Mouse (Mus musculus) erythroid progenitor cell, adult 5-6 weeks (primary cell): ENCODE measurements around the gene Ifna5. TPM values are rescaled to one million over a fixed set of nuclear protein-coding genes. Genes with fewer than 3 reads are reported as not detected.
A peak's percentile ranks its signal among the peaks of the same experiment; 100 is the strongest.

Source experiments
- ATAC-seq: replicated peaks from 2 replicates; pipeline ENCODE4 v1.8.0; 2016; ENCODE audit warnings: moderate number of reproducible peaks, mild to moderate bottlenecking, moderate TSS enrichment, inconsistent platforms; ENCODE audit not compliant: poor library complexity, low FRiP score, severe bottlenecking
- total RNA-seq, 2 experiments: library from RNA; stranded (forward) in 1 of 2; stranded (reverse) in 1 of 2; fragments of 150-400 nt in 1 of 2; fragments of 186-747, 209-891 nt in 1 of 2; gene quantifications; 2 replicates each; pipeline versions ENCODE4 v1.2.3 to v1.2.4; 2015 to 2017; ENCODE audit warnings: low replicate concordance in 2 of 2

Ifna5 gene
- total RNA-seq, 2 experiments from 2014 or later, result not detected

DNA sequence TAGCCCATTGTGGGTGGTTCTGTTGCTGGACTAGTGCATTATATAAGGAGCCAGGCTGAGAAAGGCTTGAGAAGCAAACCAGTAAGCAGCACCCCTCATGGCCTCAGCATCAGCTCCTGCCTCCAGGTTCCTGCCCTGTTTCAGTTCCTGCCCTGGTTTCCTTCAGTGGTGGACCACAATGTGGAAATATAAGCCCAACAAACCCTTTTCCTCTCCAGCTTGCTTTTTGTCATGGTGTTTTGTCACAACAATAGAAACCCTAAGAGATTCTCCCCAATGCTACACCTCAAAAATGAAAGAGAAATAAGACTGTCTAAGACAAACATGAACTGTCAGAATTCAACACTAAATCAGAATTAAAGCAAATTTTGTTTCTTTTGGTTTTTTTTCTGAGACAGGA is 23.9 kb downstream of the Ifna5 start:
- ATAC-seq, result no peak

DNA sequence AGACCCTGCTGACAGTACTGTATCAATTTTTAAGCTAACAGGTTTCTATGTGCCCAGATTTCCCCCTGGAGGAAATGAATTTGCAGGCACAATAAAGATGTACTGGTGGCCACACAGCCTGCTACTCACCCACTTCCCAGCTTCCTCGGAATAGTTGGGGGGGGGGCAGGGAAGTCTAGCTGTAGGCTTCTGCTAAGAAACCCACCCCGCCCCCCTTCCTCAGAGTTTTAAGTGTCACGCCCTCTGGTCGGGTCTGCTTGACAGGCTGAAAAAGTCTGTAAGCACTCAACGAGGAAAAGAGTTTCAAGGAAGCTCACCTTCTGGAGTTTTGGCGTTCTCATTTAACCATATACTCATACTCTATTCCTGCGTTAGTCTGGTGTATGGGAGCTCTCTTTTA is 28.0 kb downstream of the Ifna5 start:
- ATAC-seq, result no peak

GRCm38 (mm10) chr4:88864599-88864998 is 29.3 kb downstream of the Ifna5 start:
- no peak for ATAC-seq

DNA sequence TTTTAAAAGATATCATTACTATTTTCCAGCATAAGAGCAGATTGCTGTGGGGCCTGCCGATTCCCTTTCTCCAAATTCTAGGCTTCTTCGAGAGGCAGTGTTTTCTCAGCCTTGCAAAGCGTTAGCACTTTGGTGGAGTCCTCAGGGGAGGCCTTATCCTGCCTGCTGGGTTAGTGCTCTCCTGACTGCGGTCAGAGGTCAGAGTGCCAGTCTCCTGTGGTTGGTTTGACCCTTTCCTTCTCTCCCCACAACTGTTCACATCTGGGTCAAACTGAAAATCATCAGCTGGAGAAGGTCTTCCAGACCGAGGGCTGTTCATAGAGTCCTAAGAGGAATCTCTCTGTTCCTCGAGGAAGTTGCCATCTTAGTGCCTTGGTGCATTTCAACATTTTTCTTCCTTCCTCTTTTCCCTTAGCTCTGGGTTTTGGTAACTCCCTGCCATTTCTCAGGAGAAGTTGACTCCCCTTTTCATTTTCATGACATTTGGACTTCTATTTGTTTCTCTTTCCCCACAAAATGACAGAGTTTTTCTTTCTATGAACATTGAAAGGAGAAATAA is 29.8 kb downstream of the Ifna5 start:
- no peak for ATAC-seq

DNA sequence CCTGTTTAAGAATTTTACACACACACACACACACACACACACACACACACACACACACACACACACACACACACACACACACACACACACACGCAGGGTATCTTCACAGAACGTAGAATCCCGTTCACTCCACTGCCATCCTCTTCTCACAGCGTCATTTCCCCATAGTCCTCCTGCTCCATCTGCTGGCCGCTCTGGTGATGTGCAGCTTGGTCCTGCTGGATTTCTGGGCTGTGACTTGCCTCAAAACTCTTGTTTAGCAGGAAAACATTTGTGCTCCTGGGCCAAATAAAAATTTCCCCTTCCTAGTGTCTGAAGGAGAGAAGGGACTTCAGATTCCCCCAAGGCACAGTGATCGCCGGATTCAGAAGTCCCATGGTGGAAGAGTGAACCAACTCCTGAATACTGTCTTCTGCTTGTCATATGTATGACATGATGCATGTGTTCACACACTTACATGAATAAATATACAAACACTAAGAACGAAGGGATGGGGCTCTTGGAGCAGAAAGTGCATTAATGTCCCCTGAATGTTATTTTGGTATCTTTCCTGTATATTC is 32.1 kb downstream of the Ifna5 start:
- ATAC-seq, result peak; percentile 87

DNA sequence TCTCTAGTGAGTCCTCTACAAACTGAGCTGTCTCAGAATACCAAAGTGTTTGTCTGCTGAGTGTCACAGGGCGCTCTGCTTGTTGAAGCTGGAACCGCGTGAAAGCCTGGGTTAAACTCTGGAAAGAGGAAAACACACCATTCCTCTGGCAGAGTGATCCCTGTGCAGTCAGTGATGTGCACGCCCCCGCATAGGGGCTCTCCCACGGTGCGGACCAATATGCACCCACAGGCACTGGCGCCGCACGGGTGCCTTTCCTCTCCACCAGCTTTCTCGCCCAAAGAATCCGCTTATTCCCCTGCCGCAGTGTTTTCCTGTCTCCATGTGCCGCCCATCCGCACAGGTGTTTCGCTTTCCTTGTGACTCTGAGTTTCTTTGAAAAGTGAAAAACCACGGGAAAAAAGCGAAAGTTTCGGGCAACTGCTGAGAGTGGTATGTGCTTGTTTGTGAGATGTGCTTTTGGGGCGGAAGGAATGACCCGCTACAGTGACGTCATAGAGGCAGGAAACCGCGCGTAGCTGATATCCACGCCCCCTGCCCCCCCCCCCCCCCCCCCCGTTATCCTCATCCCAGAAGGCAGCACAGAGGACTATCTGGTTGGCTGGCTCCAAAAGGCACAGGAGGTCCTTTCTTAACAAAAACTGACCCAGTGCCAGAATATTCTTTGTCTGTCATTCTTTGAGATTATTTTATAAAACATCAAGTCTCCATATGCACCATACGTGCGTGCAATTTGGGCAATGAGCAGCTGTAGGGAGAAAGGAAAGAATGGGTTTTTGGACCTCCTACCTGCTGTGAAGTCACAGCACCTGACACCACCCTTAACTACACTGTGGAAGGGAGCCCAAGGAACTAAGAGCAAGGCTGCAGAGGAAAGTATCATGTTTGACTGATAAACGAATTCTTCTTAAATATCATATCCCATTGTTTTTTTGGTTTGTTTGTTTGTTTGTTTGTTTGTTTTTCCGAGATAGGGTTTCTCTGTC is 32.9 kb downstream of the Ifna5 start:
- ATAC-seq, result peak; percentile 64

GRCm38 (mm10) chr4:88872691-88873090 is 37.4 kb downstream of the Ifna5 start:
- no peak for ATAC-seq

DNA sequence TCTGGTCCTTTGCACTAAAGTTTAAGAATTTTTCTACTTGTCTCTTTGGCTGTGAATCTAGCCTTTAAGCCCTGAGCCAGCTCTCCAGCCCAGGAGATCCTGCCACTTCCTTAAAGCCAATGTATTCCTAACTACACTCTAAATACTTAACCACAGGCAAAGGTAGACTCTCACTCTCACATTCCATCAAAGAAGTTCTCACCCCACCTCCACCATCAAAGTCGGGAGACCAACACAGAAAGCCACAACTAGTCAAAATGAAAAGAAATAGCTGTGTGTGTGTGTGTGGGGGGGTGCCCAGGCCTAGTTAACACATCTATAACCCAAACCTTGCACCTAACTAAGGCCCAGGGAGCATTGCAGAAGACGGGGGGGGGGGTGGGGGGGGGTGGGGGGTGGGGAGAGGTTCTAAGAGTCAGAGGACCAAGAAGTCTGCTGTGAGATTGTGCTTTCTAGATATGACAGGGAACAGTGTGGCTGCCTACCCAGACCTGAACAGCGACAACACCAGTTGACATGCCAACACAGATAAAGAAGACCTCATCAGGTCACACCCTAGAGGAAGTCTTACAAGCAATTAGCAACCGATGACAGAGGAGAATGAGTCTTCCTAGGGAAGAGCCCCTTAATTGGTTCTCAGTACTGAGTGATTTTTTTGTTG is 40.2 kb downstream of the Ifna5 start:
- ATAC-seq, result peak; percentile 40; the same call in 1 of the 2 replicates

- ATAC-seq, result no peak
Observed at GRCm38 (mm10) chr4:88876520-88876919, 41.2 kb downstream of the Ifna5 start.

GRCm38 (mm10) chr4:88878246-88878645 is 42.9 kb downstream of the Ifna5 start:
- peak; percentile 50; the same call in 1 of the 2 replicates for ATAC-seq

DNA sequence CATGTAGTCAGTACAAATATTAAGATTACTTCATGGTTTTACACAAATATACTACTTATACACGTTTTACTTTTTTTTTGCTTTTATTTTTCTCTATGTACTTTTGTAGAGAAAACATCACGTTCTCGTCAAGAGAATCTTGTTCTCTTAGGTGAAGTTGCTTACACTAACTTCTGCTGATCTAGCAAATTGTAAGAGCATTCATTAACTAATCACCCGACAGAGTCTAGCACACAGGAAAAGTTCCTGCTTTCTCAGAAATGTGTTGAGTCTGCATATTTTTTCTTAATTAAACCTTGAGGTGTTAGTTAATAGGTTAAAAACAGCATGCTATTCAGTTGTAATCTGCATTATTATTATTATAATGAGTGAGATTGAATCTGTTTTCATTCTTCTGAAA is 43.4 kb downstream of the Ifna5 start:
- ATAC-seq, result no peak

DNA sequence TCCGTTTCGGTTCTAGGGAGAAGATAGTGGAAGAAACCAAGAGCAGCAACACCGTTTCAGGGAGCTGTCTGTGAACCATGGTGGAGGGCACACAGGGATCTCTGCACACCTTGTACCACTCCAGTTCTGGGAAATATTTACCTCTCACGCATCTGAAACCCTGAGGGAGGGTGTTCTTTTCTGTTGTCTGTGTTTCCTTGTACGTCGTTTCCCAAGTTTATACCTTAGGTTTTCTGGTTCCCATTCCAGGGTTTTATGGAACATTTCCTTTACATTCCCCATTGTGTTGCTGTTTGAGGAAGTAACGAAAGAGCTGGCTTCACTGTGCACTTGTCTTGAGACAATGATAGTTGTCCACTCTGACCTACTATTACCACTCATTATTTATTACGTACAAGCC is 44.8 kb downstream of the Ifna5 start, which contains the start of gene Ifne:
Ifne (minus strand) TSS at position 101 of the 400 bp plus-strand sequence.
- no peak for ATAC-seq

Other genes starting within 250 kb of the Ifna5 start
- not detected in 2 replicates for gene Ifna9, start 243.1 kb upstream of the Ifna5 start, total RNA-seq (2015; ENCODE audit: low replicate concordance)
- gene Ifna9, start 243.1 kb upstream of the Ifna5 start, total RNA-seq (2017; ENCODE audit: low replicate concordance), result not detected in 2 replicates
- not detected in 2 replicates for gene Ifna12, start 232.1 kb upstream of the Ifna5 start, total RNA-seq (2015; ENCODE audit: low replicate concordance)
- gene Ifna12, start 232.1 kb upstream of the Ifna5 start, total RNA-seq (2017; ENCODE audit: low replicate concordance), result not detected in 2 replicates
- not detected in 2 replicates for gene C87499, start 201.1 kb upstream of the Ifna5 start, total RNA-seq (2015; ENCODE audit: low replicate concordance)
- gene C87499, start 201.1 kb upstream of the Ifna5 start, total RNA-seq (2017; ENCODE audit: low replicate concordance), result not detected in 2 replicates
- not detected in 2 replicates for gene Ifna13, start 191.1 kb upstream of the Ifna5 start, total RNA-seq (2015; ENCODE audit: low replicate concordance)
- gene Ifna13, start 191.1 kb upstream of the Ifna5 start, total RNA-seq (2017; ENCODE audit: low replicate concordance), result not detected in 2 replicates
- gene Ifna16, start 158.6 kb upstream of the Ifna5 start, total RNA-seq (2015; ENCODE audit: low replicate concordance), result not detected in 2 replicates
- gene Ifna16, start 158.6 kb upstream of the Ifna5 start, total RNA-seq (2017; ENCODE audit: low replicate concordance), result not detected in 2 replicates
- gene Ifna2, start 151.6 kb upstream of the Ifna5 start, total RNA-seq (2015; ENCODE audit: low replicate concordance), result not detected in 2 replicates
- not detected in 2 replicates for gene Ifna2, start 151.6 kb upstream of the Ifna5 start, total RNA-seq (2017; ENCODE audit: low replicate concordance)
- not detected in 2 replicates for gene Ifnab, start 144.2 kb upstream of the Ifna5 start, total RNA-seq (2015; ENCODE audit: low replicate concordance)
- gene Ifnab, start 144.2 kb upstream of the Ifna5 start, total RNA-seq (2017; ENCODE audit: low replicate concordance), result not detected in 2 replicates
- not detected in 2 replicates for gene Gm26566, start 113.7 kb upstream of the Ifna5 start, total RNA-seq (2015; ENCODE audit: low replicate concordance)
- gene Gm26566, start 113.7 kb upstream of the Ifna5 start, total RNA-seq (2017; ENCODE audit: low replicate concordance), result 0.51 TPM in 1 of 2 replicates, not detected in the other
- 20.1 and 22.0 TPM in 2 replicates for gene Klhl9, start 113.1 kb upstream of the Ifna5 start, total RNA-seq (2015; ENCODE audit: low replicate concordance)
- gene Klhl9, start 113.1 kb upstream of the Ifna5 start, total RNA-seq (2017; ENCODE audit: low replicate concordance), result 21.1 and 31.8 TPM in 2 replicates
- not detected in 2 replicates for gene Gm13271, start 80.7 kb upstream of the Ifna5 start, total RNA-seq (2015; ENCODE audit: low replicate concordance)
- gene Gm13271, start 80.7 kb upstream of the Ifna5 start, total RNA-seq (2017; ENCODE audit: low replicate concordance), result not detected in 2 replicates
- not detected in 2 replicates for gene Gm13283, start 75.4 kb upstream of the Ifna5 start, total RNA-seq (2015; ENCODE audit: low replicate concordance)
- gene Gm13283, start 75.4 kb upstream of the Ifna5 start, total RNA-seq (2017; ENCODE audit: low replicate concordance), result not detected in 2 replicates
- gene Gm13290, start 61.7 kb upstream of the Ifna5 start, total RNA-seq (2015; ENCODE audit: low replicate concordance), result not detected in 2 replicates
- not detected in 2 replicates for gene Gm13290, start 61.7 kb upstream of the Ifna5 start, total RNA-seq (2017; ENCODE audit: low replicate concordance)
- not detected in 2 replicates for gene Gm13289, start 58.6 kb upstream of the Ifna5 start, total RNA-seq (2015; ENCODE audit: low replicate concordance)
- not detected in 2 replicates for gene Gm13289, start 58.6 kb upstream of the Ifna5 start, total RNA-seq (2017; ENCODE audit: low replicate concordance)
- not detected in 2 replicates for gene Gm13272, start 55.7 kb upstream of the Ifna5 start, total RNA-seq (2015; ENCODE audit: low replicate concordance)
- not detected in 2 replicates for gene Gm13272, start 55.7 kb upstream of the Ifna5 start, total RNA-seq (2017; ENCODE audit: low replicate concordance)
- not detected in 2 replicates for gene Ifnz, start 53.4 kb upstream of the Ifna5 start, total RNA-seq (2015; ENCODE audit: low replicate concordance)
- gene Ifnz, start 53.4 kb upstream of the Ifna5 start, total RNA-seq (2017; ENCODE audit: low replicate concordance), result not detected in 2 replicates
- not detected in 2 replicates for gene Gm13276, start 49.8 kb upstream of the Ifna5 start, total RNA-seq (2015; ENCODE audit: low replicate concordance)
- gene Gm13276, start 49.8 kb upstream of the Ifna5 start, total RNA-seq (2017; ENCODE audit: low replicate concordance), result not detected in 2 replicates
- not detected in 2 replicates for gene Gm13277, start 46.9 kb upstream of the Ifna5 start, total RNA-seq (2015; ENCODE audit: low replicate concordance)
- gene Gm13277, start 46.9 kb upstream of the Ifna5 start, total RNA-seq (2017; ENCODE audit: low replicate concordance), result not detected in 2 replicates
- gene Gm13278, start 44.0 kb upstream of the Ifna5 start, total RNA-seq (2015; ENCODE audit: low replicate concordance), result not detected in 2 replicates
- not detected in 2 replicates for gene Gm13278, start 44.0 kb upstream of the Ifna5 start, total RNA-seq (2017; ENCODE audit: low replicate concordance)
- gene Gm13275, start 41.0 kb upstream of the Ifna5 start, total RNA-seq (2015; ENCODE audit: low replicate concordance), result not detected in 2 replicates
- not detected in 2 replicates for gene Gm13275, start 41.0 kb upstream of the Ifna5 start, total RNA-seq (2017; ENCODE audit: low replicate concordance)
- gene Gm13279, start 38.1 kb upstream of the Ifna5 start, total RNA-seq (2015; ENCODE audit: low replicate concordance), result not detected in 2 replicates
- gene Gm13279, start 38.1 kb upstream of the Ifna5 start, total RNA-seq (2017; ENCODE audit: low replicate concordance), result not detected in 2 replicates
- not detected in 2 replicates for gene Gm13285, start 35.9 kb upstream of the Ifna5 start, total RNA-seq (2015; ENCODE audit: low replicate concordance)
- gene Gm13285, start 35.9 kb upstream of the Ifna5 start, total RNA-seq (2017; ENCODE audit: low replicate concordance), result not detected in 2 replicates
- gene Gm13287, start 32.3 kb upstream of the Ifna5 start, total RNA-seq (2015; ENCODE audit: low replicate concordance), result not detected in 2 replicates
- gene Gm13287, start 32.3 kb upstream of the Ifna5 start, total RNA-seq (2017; ENCODE audit: low replicate concordance), result not detected in 2 replicates
- not detected in 2 replicates for gene Gm13288, start 30.0 kb upstream of the Ifna5 start, total RNA-seq (2015; ENCODE audit: low replicate concordance)
- gene Gm13288, start 30.0 kb upstream of the Ifna5 start, total RNA-seq (2017; ENCODE audit: low replicate concordance), result not detected in 2 replicates
- not detected in 2 replicates for gene Ifna7, start 19.3 kb upstream of the Ifna5 start, total RNA-seq (2015; ENCODE audit: low replicate concordance)
- not detected in 2 replicates for gene Ifna7, start 19.3 kb upstream of the Ifna5 start, total RNA-seq (2017; ENCODE audit: low replicate concordance)
- not detected in 2 replicates for gene Ifna11, start 15.6 kb upstream of the Ifna5 start, total RNA-seq (2015; ENCODE audit: low replicate concordance)
- gene Ifna11, start 15.6 kb upstream of the Ifna5 start, total RNA-seq (2017; ENCODE audit: low replicate concordance), result not detected in 2 replicates
- gene Ifna6, start 8.1 kb upstream of the Ifna5 start, total RNA-seq (2015; ENCODE audit: low replicate concordance), result not detected in 2 replicates
- gene Ifna6, start 8.1 kb upstream of the Ifna5 start, total RNA-seq (2017; ENCODE audit: low replicate concordance), result not detected in 2 replicates
- not detected in 2 replicates for gene Ifna4, start 6.3 kb downstream of the Ifna5 start, total RNA-seq (2015; ENCODE audit: low replicate concordance)
- gene Ifna4, start 6.3 kb downstream of the Ifna5 start, total RNA-seq (2017; ENCODE audit: low replicate concordance), result not detected in 2 replicates
- not detected in 2 replicates for gene Ifna1, start 14.6 kb downstream of the Ifna5 start, total RNA-seq (2015; ENCODE audit: low replicate concordance)
- gene Ifna1, start 14.6 kb downstream of the Ifna5 start, total RNA-seq (2017; ENCODE audit: low replicate concordance), result not detected in 2 replicates
- not detected in 2 replicates for gene Ifne, start 44.7 kb downstream of the Ifna5 start, total RNA-seq (2015; ENCODE audit: low replicate concordance)
- not detected in 2 replicates for gene Ifne, start 44.7 kb downstream of the Ifna5 start, total RNA-seq (2017; ENCODE audit: low replicate concordance)